Mouse (Mus musculus) left cerebral cortex, adult 8-10 months (tissue): ENCODE measurements around the gene Ssh3. TPM values are rescaled to one million over a fixed set of nuclear protein-coding genes. Genes with fewer than 3 reads are reported as not detected.

Experiments used
- DNase-seq, 2 experiments: peaks; one replicate each; pipeline ENCODE4 v3.0.0; 2022; ENCODE audit warnings: low spot score in 2 of 2
- total RNA-seq, 4 experiments: library from RNA; stranded (reverse); gene quantifications; 2 replicates each; pipeline ENCODE4 v1.2.4; 2022

Gene Ssh3
- total RNA-seq, 4 experiments from 2014 or later: 40.6 to 55.7 (median 51.5) TPM

DNA sequence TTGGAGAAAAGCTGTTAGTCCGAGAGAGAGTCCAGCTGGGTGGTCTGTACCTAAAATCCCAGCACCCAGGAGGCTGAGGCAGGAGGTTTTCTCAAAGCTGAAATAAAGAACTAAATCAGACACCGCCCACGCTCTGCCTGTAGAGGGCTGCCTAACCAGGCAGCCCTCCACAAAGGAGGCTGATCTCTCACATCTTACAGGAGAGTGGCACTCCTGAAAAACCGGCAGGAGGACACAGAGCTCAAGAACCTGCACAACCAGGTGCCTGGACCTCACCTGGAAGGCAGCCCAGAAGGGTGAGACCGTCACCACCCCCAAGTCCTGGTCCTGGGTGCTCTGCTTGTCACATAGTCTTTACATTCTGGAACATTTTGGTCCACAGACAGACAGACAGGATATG lies 28.9 kb upstream of the Ssh3 start:
- no peak for DNase-seq

- DNase-seq: no peak
Measured at GRCm38 (mm10) chr19:4296611-4297010, 27.6 kb upstream of the Ssh3 start.

DNA sequence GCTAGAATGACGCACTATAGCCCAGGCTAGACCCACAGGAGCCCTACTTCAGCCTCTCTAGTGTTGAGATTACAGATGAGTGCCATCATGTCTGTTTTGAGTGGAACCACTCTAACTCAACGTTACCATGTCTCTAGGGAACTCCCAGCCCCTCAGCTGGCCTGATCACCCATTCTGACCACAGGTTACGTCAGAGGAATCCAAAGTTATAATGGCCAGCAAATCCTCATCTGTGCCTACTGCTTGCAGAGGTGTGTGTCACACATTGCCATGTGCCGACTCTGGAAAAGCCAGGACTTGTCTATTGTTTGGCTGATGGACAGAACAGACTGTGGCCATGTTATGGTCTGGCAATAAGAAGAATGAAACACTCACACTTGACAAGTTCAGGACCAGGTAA lies 26.4 kb upstream of the Ssh3 start:
- no peak for DNase-seq

- no peak for DNase-seq
Measured at GRCm38 (mm10) chr19:4294381-4295097, 25.6 kb upstream of the Ssh3 start.

GRCm38 (mm10) chr19:4291161-4291560 lies 22.2 kb upstream of the Ssh3 start:
- no peak for DNase-seq

GRCm38 (mm10) chr19:4290749-4291148 lies 21.8 kb upstream of the Ssh3 start:
- no peak for DNase-seq

DNA sequence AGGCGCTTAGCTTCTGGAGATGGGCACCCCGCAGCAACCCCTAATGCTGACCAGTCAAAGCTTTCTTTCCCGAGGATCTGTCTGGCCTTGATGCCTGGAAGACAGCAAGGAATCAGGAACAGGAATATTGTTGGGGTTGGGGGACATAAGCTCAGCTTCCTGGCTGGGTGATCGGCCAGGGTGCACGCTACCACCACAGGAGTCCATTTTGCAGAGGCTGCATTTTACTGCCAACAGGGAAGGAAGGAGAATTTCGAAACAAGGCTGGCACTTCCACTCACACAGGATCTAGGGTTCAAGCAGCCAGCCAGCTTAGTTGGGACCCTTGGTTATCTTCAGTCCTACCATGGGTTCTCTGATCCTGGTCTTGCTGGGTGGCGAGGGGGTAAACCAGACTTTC lies 14.7 kb upstream of the Ssh3 start:
- DNase-seq: no peak

DNA sequence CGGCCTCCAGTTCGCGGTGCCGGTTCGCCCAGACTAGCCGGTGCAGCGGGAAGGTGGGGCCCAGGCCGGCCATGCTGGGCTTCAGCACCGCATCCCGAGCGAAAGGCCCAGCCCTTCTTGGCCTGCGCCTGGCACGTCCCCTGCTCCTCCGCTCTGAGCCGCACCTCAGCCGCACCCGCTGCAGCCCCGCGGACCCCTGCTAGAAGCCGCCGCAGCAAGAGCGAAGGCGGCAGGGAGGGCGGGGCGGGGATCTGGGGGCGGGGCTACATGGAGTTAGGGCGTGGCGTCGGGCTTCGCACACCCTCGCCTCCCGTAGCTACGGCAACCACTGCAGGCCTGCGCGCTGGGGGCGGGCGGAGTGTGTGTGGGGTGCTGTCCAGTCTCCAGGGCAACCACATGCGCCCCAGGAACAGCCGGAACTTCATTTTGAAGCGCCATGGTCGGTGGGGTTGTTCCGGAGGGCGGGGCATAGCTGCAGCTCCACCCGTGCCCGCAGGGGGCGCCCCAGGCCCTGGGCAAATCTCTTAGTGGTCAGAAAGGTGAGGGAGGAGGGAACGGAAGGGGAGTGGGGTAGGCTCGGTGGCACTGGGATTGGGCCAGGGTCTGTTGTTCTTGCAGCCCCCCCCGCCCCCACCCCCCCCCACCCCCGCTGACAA lies 14.0 kb upstream of the Ssh3 start, which contains the start of gene Ankrd13d:
Gene Ankrd13d (minus strand): TSS at position 240 of the 656 bp plus-strand sequence.
- DNase-seq: peak; percentile 83 to 96

DNA sequence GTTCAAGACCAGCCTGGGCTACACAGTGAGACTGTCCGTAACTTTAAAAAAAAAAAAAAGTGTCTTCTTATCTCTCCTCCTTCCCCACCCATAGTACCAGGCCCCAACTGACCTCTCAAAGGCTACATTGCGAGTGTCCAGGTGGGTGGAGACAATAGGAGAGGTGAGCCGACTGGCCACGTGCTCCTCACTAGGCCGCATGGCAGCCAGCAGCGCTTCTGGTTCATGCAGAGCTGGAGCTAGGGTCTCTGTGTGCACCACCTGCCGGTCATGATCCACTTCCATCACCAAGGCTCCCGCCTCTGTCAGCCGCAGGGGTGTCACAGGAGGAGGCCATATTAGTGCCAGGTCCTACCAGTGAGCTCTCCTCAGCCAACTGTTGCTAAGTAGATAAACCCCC lies 11.4 kb upstream of the Ssh3 start:
- no peak for DNase-seq

GRCm38 (mm10) chr19:4279487-4279886 lies 10.5 kb upstream of the Ssh3 start:
- no peak for DNase-seq

- no peak for DNase-seq
Measured at GRCm38 (mm10) chr19:4270972-4271371, 2.0 kb upstream of the Ssh3 start.

GRCm38 (mm10) chr19:4270187-4270586 lies 1.2 kb upstream of the Ssh3 start:
- no peak for DNase-seq

DNA sequence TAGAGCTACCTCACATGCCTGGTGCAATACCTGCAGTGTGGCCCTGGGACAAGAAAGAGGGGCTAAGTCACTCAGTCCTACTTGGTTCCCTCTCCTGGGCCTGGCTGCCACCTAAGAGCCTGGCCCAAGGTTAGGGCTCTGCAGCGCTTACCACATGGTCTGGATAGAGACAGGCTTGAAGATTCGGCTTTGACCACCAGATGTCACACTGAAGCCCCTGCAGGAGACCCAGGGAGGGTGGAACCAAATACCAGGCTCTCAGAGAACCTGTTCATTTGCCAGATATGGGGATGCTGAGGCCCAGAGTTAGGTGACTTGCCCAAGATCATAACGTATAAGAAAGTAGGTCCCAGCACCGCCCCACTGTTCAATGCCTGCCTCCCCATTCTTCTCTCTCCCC lies 3.0 kb downstream of the Ssh3 start:
- DNase-seq: no peak

DNA sequence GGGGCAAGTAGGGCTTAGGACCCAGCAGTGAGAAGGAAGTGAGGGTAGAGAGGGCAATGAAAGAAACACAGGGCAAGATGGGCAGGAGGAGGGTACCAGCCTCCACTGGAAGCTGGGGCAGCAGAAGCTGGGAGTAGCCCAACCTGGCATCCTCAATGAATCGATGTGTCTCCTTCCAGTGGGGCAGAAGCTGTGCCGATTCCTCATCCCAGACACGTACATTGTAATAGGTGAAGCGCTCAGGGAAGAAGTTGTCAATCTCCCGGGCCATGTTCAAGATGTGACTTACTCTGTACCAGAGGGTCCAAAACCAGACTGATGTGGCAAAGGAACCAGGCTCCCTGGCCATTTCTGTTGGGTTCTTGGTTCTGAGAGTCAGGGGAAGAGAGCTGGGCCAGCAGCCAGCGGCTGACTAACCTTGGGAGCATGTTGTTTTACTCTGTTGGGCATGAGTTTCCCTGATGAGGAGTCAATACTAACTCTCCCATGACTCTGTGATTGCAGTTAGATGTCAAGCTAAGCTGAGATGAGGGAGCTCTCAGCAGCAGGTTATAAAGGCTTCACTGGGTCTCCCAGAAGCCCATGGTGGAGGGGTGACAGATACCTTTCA lies 4.7 kb downstream of the Ssh3 start:
- DNase-seq: no peak

DNA sequence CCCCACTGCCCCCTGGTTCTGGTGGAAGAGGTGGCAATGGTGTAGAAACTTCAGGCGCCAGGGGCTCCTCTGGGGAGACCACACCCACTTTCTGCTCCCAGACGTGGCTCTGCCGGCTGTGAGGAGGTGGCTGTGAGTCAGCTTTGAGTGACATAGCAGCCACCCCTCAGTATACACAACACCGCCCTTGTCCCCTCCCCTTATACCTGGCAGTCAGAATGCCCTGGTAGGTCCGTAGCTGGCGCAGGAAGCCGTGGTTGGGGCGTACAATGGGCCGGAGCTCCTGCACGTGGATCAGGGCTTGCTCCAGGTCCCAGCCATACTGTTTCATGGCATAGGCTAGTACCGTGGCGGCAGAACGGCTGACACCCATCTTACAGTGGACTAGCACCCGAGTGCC lies 5.3 kb downstream of the Ssh3 start:
- DNase-seq: no peak

DNA sequence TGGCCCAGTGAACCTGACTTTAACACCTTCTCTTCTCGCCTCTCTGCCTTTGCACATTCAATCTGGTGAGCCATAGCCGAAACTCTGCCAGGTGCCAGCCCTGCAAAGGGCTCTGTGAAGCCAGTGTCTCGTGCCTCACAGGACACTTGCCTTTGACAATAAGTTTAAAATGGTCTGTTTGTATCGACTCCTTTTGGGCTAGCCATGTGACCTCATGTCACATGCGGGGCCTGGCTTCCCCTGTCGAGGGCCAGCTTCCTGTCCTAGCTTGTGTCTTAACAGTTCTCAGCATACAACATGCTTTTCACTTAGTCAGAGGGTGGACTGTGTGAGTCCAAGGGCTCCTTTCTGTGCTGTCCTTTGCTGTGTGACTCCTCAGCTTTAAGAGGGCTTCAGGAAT lies 6.2 kb downstream of the Ssh3 start:
- DNase-seq: no peak

DNA sequence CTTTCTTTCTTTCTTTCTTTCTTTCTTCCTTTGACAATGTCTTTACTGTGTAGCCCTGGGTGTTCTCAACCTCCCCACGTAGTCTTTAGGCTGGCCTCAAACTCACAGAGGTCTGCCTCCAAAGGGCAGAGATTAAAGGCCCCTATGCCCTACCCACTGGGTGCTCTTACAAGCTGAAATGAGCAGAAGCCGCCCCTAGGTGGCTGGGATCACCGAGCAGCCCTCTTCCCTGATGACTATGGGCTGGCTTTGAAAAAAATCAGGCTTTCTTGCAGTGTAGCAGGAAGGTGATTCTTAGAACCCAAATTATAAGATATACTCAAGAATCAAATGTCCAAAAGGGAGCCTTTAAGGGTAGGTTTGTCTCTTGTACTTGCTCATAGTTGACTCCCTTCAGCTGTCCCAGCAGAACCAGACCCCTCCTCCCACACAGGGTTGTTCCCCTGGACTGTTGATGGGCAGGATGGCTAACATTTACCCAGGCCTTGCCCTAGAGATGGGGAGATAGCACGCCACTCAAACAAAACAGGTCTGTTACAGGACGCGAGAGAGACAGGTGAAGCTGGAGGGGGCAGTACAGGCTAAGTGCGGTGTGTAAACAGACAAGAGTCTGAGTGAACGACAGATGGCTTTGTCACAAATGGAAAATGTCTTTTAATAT lies 7.8 kb downstream of the Ssh3 start:
- no peak for DNase-seq

- DNase-seq: no peak
Measured at GRCm38 (mm10) chr19:4257897-4258252, 11.1 kb downstream of the Ssh3 start.

DNA sequence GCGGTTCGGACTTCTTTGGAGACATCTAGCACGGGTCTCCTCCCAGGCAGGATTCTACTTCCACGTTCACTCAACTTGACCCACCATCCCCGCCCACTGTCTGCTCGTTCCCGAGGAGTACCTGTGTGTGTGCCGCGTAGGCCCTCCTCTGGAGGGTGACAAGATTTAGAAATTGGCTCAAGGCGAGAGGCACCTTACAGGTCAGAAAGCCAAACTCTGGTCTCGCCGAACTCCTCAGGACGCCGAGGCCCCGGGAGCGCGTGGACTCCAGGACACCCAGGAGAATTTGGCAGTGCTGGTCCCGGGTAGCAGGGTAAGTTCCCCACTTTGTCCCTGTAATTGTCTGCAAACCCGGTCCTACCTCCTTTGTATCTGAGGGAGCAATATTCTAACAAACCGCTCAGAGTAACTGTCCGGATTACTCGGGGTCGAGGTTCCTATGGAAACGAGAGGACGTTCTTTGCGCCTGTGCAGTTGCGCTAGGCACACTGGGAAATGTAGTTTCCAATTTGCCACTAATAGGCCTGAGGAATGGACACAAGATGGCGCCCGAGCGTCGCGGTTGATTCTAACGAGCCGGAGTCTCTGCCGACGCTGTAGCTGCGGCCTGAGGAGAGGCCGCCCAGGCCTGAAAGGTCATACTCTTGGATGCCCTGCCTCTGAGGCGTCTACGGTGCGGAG lies 11.6 kb downstream of the Ssh3 start:
- peak; percentile 87 to 90 for DNase-seq

- DNase-seq: no peak
Measured at GRCm38 (mm10) chr19:4255583-4256162, 13.3 kb downstream of the Ssh3 start.

DNA sequence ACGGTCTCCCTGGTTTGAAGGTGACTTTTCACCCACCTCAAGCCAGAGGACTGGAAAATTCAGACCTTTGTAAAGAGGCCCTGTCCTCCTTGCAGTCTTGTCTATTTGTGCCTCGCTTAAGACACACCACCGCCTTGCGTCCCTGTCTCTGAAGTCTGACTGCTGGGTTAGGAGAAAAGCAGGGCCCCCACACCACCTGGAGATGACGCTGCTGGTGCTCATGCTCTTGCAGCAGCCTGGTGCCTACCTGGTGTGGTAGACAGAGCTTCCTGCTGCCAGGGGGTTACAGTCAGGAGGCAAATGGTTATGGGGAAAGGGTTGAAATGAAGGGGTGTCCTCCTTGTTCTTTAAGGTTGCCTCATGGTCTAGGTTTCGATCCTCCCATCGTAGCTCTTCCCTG lies 14.8 kb downstream of the Ssh3 start:
- no peak for DNase-seq
